Mouse (Mus musculus): ENCODE results near the gene Ly6g6e. TPM values are rescaled to one million over a fixed set of nuclear protein-coding genes. Genes with fewer than 3 reads are reported as not detected.
"Not testable (repeated sequence)": the region's sequence is repeated elsewhere in the genome, so short reads cannot be mapped to it uniquely, and the experiment has no call there.

The Ly6g6e gene
- polyA plus RNA-seq, 1 experiment from 2014 or later, result 1.00 TPM

GRCm38 (mm10) chr17:35123287-35123686, 46.6 kb downstream of the Ly6g6e start:
- H3K27ac ChIP-seq (replicated peaks); H3K27me3 ChIP-seq (replicated peaks; ENCODE audit: low read depth, poor library complexity, severe bottlenecking); H3K9me3 ChIP-seq; DNase-seq (ENCODE audit: low spot score); H3K4me3 ChIP-seq: not testable (repeated sequence)
- Histone ChIP-seq H3K36me3 (replicated peaks) (peaks cover 45% of the 10 kb centered on the region), H3K4me1 (peaks cover 49% of the 10 kb centered on the region)
- 94% methylated on average over 9 of the region's 9 CpGs for WGBS

GRCm38 (mm10) chr17:35124261-35124896, 47.7 kb downstream of the Ly6g6e start:
- not testable (repeated sequence) for H3K9me3 ChIP-seq; DNase-seq (ENCODE audit: low spot score); H3K27me3 ChIP-seq (replicated peaks; ENCODE audit: low read depth, poor library complexity, severe bottlenecking); H3K4me3 ChIP-seq; H3K27ac ChIP-seq (replicated peaks)
- peaks cover 43% of the 10 kb centered on the region for H3K36me3 ChIP-seq (replicated peaks)
- 92% methylated on average over 12 of the region's 12 CpGs for WGBS
- peaks cover 53% of the 10 kb centered on the region for H3K4me1 ChIP-seq

GRCm38 (mm10) chr17:35125081-35125480, 48.4 kb downstream of the Ly6g6e start:
- Histone ChIP-seq H3K27me3 (replicated peaks; ENCODE audit: low read depth, poor library complexity, severe bottlenecking) (no peaks in the 10 kb centered on the region), H3K9me3 (no peaks in the 10 kb centered on the region), H3K4me3 (peak overlapping the region; percentile 74; the same call in 1 of the 2 replicates), H3K27ac (replicated peaks) (no peak overlapping the region), H3K4me1 (peaks cover 49% of the 10 kb centered on the region), H3K36me3 (replicated peaks) (peaks cover 44% of the 10 kb centered on the region)
- DNase-seq (ENCODE audit: low spot score), result no peak
- WGBS, result 98% methylated on average over 1 of the region's 1 CpGs

- peak overlapping the region; percentile 74 for H3K4me3 ChIP-seq
- DNase-seq (ENCODE audit: low spot score), result no peak
- WGBS, result 33% methylated on average over 6 of the region's 6 CpGs
- H3K36me3 ChIP-seq (replicated peaks), result peaks cover 49% of the 10 kb centered on the region
- peaks cover 44% of the 10 kb centered on the region for H3K4me1 ChIP-seq
- H3K9me3 ChIP-seq, result no peaks in the 10 kb centered on the region
- no peaks in the 10 kb centered on the region for H3K27me3 ChIP-seq (replicated peaks; ENCODE audit: low read depth, poor library complexity, severe bottlenecking)
- H3K27ac ChIP-seq (replicated peaks), result no peak overlapping the region
These were observed 48.9 kb downstream of the Ly6g6e start for GRCm38 (mm10) chr17:35125578-35125977.

GRCm38 (mm10) chr17:35126206-35126611, 49.5 kb downstream of the Ly6g6e start, which contains the start of gene D17H6S53E:
Gene D17H6S53E (plus strand): TSS chr17:35126373.
- peak within 1 kb of the TSS; percentile 74 for H3K4me3 ChIP-seq
- peaks cover 54% of the 10 kb centered on the region for H3K36me3 ChIP-seq (replicated peaks)
- no peaks in the 10 kb centered on the region for H3K9me3 ChIP-seq
- H3K27me3 ChIP-seq (replicated peaks; ENCODE audit: low read depth, poor library complexity, severe bottlenecking), result no peaks in the 10 kb centered on the region
- H3K4me1 ChIP-seq, result peaks cover 43% of the 10 kb centered on the region
- H3K27ac ChIP-seq (replicated peaks), result peak within 1 kb of the TSS; percentile 90
- DNase-seq (ENCODE audit: low spot score), result peak; percentile 83
- under 1% methylated on average over 36 of the region's 36 CpGs for WGBS

DNA sequence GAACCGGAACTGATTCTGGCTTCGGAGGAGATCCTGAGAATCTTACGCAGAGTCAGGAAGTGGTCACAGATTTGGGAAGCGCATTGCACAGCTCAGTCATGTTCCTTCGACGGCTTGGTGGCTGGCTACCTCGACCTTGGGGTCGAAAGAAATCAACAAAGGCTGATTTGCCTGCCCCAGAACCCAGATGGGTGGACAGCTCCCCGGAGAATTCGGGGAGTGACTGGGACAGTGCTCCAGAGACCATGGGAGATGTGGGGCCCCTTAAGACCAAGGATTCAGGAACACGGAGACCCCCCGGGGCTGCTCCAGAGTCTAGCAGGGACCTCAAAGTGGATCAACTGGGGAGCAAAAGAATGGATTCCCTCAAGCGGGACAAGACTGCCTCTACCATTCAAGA, 50.3 kb downstream of the Ly6g6e start:
- no peaks in the 10 kb centered on the region for H3K27me3 ChIP-seq (replicated peaks; ENCODE audit: low read depth, poor library complexity, severe bottlenecking)
- WGBS, result 71% methylated on average over 13 of the region's 13 CpGs
- peaks cover 55% of the 10 kb centered on the region for H3K36me3 ChIP-seq (replicated peaks)
- H3K9me3 ChIP-seq, result no peaks in the 10 kb centered on the region
- H3K4me3 ChIP-seq, result peak overlapping the region; percentile 74
- H3K4me1 ChIP-seq, result peaks cover 43% of the 10 kb centered on the region
- no peak for DNase-seq (ENCODE audit: low spot score)
- H3K27ac ChIP-seq (replicated peaks), result peak overlapping the region; percentile 90; the same call in 1 of the 2 replicates

Other genes starting within 250 kb of the Ly6g6e start
- gene Stk19, start 240.0 kb upstream of the Ly6g6e start, polyA plus RNA-seq (2016; fragmentation: Nextera tagmentation; extraction: Ambion mirVana), result 24.6 and 26.4 TPM in 2 replicates
- gene Dxo, start 239.9 kb upstream of the Ly6g6e start, polyA plus RNA-seq (2016; fragmentation: Nextera tagmentation; extraction: Ambion mirVana), result 78.1 and 88.8 TPM in 2 replicates
- gene Skiv2l, start 226.7 kb upstream of the Ly6g6e start, polyA plus RNA-seq (2016; fragmentation: Nextera tagmentation; extraction: Ambion mirVana), result 57.1 and 57.3 TPM in 2 replicates
- gene Nelfe, start 226.5 kb upstream of the Ly6g6e start, polyA plus RNA-seq (2016; fragmentation: Nextera tagmentation; extraction: Ambion mirVana), result 129 and 144 TPM in 2 replicates
- 2.1 and 2.6 TPM in 2 replicates for gene Cfb, start 214.4 kb upstream of the Ly6g6e start, polyA plus RNA-seq (2016; fragmentation: Nextera tagmentation; extraction: Ambion mirVana)
- 4.8 and 6.2 TPM in 2 replicates for gene Zbtb12, start 197.4 kb upstream of the Ly6g6e start, polyA plus RNA-seq (2016; fragmentation: Nextera tagmentation; extraction: Ambion mirVana)
- not detected in 2 replicates for gene Gm20547, start 194.9 kb upstream of the Ly6g6e start, polyA plus RNA-seq (2016; fragmentation: Nextera tagmentation; extraction: Ambion mirVana)
- 0.55 and 1.6 TPM in 2 replicates for gene C2, start 178.6 kb upstream of the Ly6g6e start, polyA plus RNA-seq (2016; fragmentation: Nextera tagmentation; extraction: Ambion mirVana)
- 96.5 and 103 TPM in 2 replicates for gene Ehmt2, start 178.4 kb upstream of the Ly6g6e start, polyA plus RNA-seq (2016; fragmentation: Nextera tagmentation; extraction: Ambion mirVana)
- gene Slc44a4, start 162.4 kb upstream of the Ly6g6e start, polyA plus RNA-seq (2016; fragmentation: Nextera tagmentation; extraction: Ambion mirVana), result 0.21 and 0.44 TPM in 2 replicates
- gene Neu1, start 145.6 kb upstream of the Ly6g6e start, polyA plus RNA-seq (2016; fragmentation: Nextera tagmentation; extraction: Ambion mirVana), result 14.0 and 19.3 TPM in 2 replicates
- gene Hspa1b, start 117.7 kb upstream of the Ly6g6e start, polyA plus RNA-seq (2016; fragmentation: Nextera tagmentation; extraction: Ambion mirVana), result 0.13 and 0.15 TPM in 2 replicates
- not detected in 2 replicates for gene Gm20481, start 107.0 kb upstream of the Ly6g6e start, polyA plus RNA-seq (2016; fragmentation: Nextera tagmentation; extraction: Ambion mirVana)
- 1.3 and 1.9 TPM in 2 replicates for gene Hspa1a, start 104.7 kb upstream of the Ly6g6e start, polyA plus RNA-seq (2016; fragmentation: Nextera tagmentation; extraction: Ambion mirVana)
- gene Hspa1l, start 104.2 kb upstream of the Ly6g6e start, polyA plus RNA-seq (2016; fragmentation: Nextera tagmentation; extraction: Ambion mirVana), result 1.1 TPM in 2 replicates
- gene Lsm2, start 95.0 kb upstream of the Ly6g6e start, polyA plus RNA-seq (2016; fragmentation: Nextera tagmentation; extraction: Ambion mirVana), result 339 and 361 TPM in 2 replicates
- 197 and 223 TPM in 2 replicates for gene Vars, start 75.9 kb upstream of the Ly6g6e start, polyA plus RNA-seq (2016; fragmentation: Nextera tagmentation; extraction: Ambion mirVana)
- 0.18 and 0.21 TPM in 2 replicates for gene Vwa7, start 60.3 kb upstream of the Ly6g6e start, polyA plus RNA-seq (2016; fragmentation: Nextera tagmentation; extraction: Ambion mirVana)
- 4.2 and 5.6 TPM in 2 replicates for gene Sapcd1, start 48.9 kb upstream of the Ly6g6e start, polyA plus RNA-seq (2016; fragmentation: Nextera tagmentation; extraction: Ambion mirVana)
- gene Msh5, start 30.2 kb upstream of the Ly6g6e start, polyA plus RNA-seq (2016; fragmentation: Nextera tagmentation; extraction: Ambion mirVana), result 3.9 and 4.4 TPM in 2 replicates
- gene Clic1, start 26.9 kb upstream of the Ly6g6e start, polyA plus RNA-seq (2016; fragmentation: Nextera tagmentation; extraction: Ambion mirVana), result 190 and 191 TPM in 2 replicates
- 482 and 503 TPM in 2 replicates for gene Ddah2, start 17.9 kb upstream of the Ly6g6e start, polyA plus RNA-seq (2016; fragmentation: Nextera tagmentation; extraction: Ambion mirVana)
- 0.31 and 0.35 TPM in 2 replicates for gene Ly6g6c, start 11.5 kb upstream of the Ly6g6e start, polyA plus RNA-seq (2016; fragmentation: Nextera tagmentation; extraction: Ambion mirVana)
- 0.52 and 0.93 TPM in 2 replicates for gene Mpig6b, start 10.7 kb upstream of the Ly6g6e start, polyA plus RNA-seq (2016; fragmentation: Nextera tagmentation; extraction: Ambion mirVana)
- gene Ly6g6d, start 1.2 kb downstream of the Ly6g6e start, polyA plus RNA-seq (2016; fragmentation: Nextera tagmentation; extraction: Ambion mirVana), result 1.3 TPM in 1 of 2 replicates, not detected in the other
- 0.51 and 0.62 TPM in 2 replicates for gene Ly6g6f, start 8.7 kb downstream of the Ly6g6e start, polyA plus RNA-seq (2016; fragmentation: Nextera tagmentation; extraction: Ambion mirVana)
- gene Abhd16a, start 12.4 kb downstream of the Ly6g6e start, polyA plus RNA-seq (2016; fragmentation: Nextera tagmentation; extraction: Ambion mirVana), result 59.4 and 60.0 TPM in 2 replicates
- gene Ly6g5c, start 31.4 kb downstream of the Ly6g6e start, polyA plus RNA-seq (2016; fragmentation: Nextera tagmentation; extraction: Ambion mirVana), result not detected in 2 replicates
- 1.5 and 1.6 TPM in 2 replicates for gene Ly6g5b, start 38.5 kb downstream of the Ly6g6e start, polyA plus RNA-seq (2016; fragmentation: Nextera tagmentation; extraction: Ambion mirVana)
- gene Gpank1, start 44.6 kb downstream of the Ly6g6e start, polyA plus RNA-seq (2016; fragmentation: Nextera tagmentation; extraction: Ambion mirVana), result 32.5 and 33.3 TPM in 2 replicates
- 283 and 288 TPM in 2 replicates for gene Csnk2b, start 45.2 kb downstream of the Ly6g6e start, polyA plus RNA-seq (2016; fragmentation: Nextera tagmentation; extraction: Ambion mirVana)
- gene D17H6S53E, start 49.5 kb downstream of the Ly6g6e start, polyA plus RNA-seq (2016; fragmentation: Nextera tagmentation; extraction: Ambion mirVana), result 9.6 and 9.7 TPM in 2 replicates
- 0.40 and 0.69 TPM in 2 replicates for gene Apom, start 55.1 kb downstream of the Ly6g6e start, polyA plus RNA-seq (2016; fragmentation: Nextera tagmentation; extraction: Ambion mirVana)
- gene Bag6, start 58.3 kb downstream of the Ly6g6e start, polyA plus RNA-seq (2016; fragmentation: Nextera tagmentation; extraction: Ambion mirVana), result 73.8 and 77.8 TPM in 2 replicates
- gene Prrc2a, start 88.0 kb downstream of the Ly6g6e start, polyA plus RNA-seq (2016; fragmentation: Nextera tagmentation; extraction: Ambion mirVana), result 203 and 205 TPM in 2 replicates
- gene Aif1, start 99.2 kb downstream of the Ly6g6e start, polyA plus RNA-seq (2016; fragmentation: Nextera tagmentation; extraction: Ambion mirVana), result 2.9 and 3.9 TPM in 2 replicates
- gene Lst1, start 111.5 kb downstream of the Ly6g6e start, polyA plus RNA-seq (2016; fragmentation: Nextera tagmentation; extraction: Ambion mirVana), result 2.6 and 6.9 TPM in 2 replicates
- 0.16 and 0.34 TPM in 2 replicates for gene Ltb, start 117.5 kb downstream of the Ly6g6e start, polyA plus RNA-seq (2016; fragmentation: Nextera tagmentation; extraction: Ambion mirVana)
- gene Tnf, start 125.1 kb downstream of the Ly6g6e start, polyA plus RNA-seq (2016; fragmentation: Nextera tagmentation; extraction: Ambion mirVana), result not detected in 2 replicates
- not detected in 2 replicates for gene Lta, start 128.4 kb downstream of the Ly6g6e start, polyA plus RNA-seq (2016; fragmentation: Nextera tagmentation; extraction: Ambion mirVana)
- 0.33 and 0.40 TPM in 2 replicates for gene Gm16181, start 143.9 kb downstream of the Ly6g6e start, polyA plus RNA-seq (2016; fragmentation: Nextera tagmentation; extraction: Ambion mirVana)
- gene Atp6v1g2, start 156.8 kb downstream of the Ly6g6e start, polyA plus RNA-seq (2016; fragmentation: Nextera tagmentation; extraction: Ambion mirVana), result 5.2 and 5.6 TPM in 2 replicates
- gene Nfkbil1, start 158.9 kb downstream of the Ly6g6e start, polyA plus RNA-seq (2016; fragmentation: Nextera tagmentation; extraction: Ambion mirVana), result 9.3 and 9.6 TPM in 2 replicates
- gene Ddx39b, start 164.8 kb downstream of the Ly6g6e start, polyA plus RNA-seq (2016; fragmentation: Nextera tagmentation; extraction: Ambion mirVana), result 726 and 735 TPM in 2 replicates
- gene H2-D1, start 185.8 kb downstream of the Ly6g6e start, polyA plus RNA-seq (2016; fragmentation: Nextera tagmentation; extraction: Ambion mirVana), result 30.3 and 32.9 TPM in 2 replicates
- not detected in 2 replicates for gene H2-Q1, start 243.5 kb downstream of the Ly6g6e start, polyA plus RNA-seq (2016; fragmentation: Nextera tagmentation; extraction: Ambion mirVana)